Mouse (Mus musculus) erythroblast, embryonic 14.5 days (primary cell): Measurements from ENCODE around the gene Il1r1.
"Not testable (repeated sequence)": the region's sequence is repeated elsewhere in the genome, so short reads cannot be mapped to it uniquely, and the experiment has no call there.

Source experiments
- GATA1 ChIP-seq: IDR thresholded peaks from 2 replicates; pipeline ENCODE4 v1.6.1; 2012; ENCODE audit warnings: low read length, inconsistent platforms, mixed read lengths
- TAL1 ChIP-seq: IDR thresholded peaks from 3 replicates; pipeline ENCODE4 v1.6.1; 2012; ENCODE audit warnings: low read length, inconsistent platforms, mixed read lengths

DNA sequence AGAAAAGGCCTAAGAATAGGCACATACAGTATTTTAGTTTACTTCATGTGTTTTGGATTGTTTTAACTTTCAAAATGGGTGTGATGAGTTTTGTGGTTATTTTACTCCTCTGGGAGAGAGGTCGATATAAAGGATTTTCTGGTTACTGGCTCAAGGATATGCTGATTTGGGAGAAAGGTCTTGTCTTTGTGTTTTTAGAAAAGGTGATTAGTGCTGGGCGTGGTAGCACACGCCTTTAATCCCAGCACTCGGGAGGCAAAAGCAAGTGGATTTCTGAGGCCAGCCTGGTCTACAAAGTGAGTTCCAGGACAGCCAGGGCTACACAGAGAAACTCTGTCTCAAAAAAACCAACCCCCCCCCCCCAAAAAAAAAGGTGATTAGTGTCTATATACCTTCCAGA is 79.4 kb downstream of the Il1r1 start:
- not testable (repeated sequence) for TF ChIP-seq TAL1, GATA1
